Mouse (Mus musculus): ENCODE measurements around the gene Bmper. TPM values are rescaled to one million over a fixed set of nuclear protein-coding genes. Genes with fewer than 3 reads are reported as not detected.

Bmper gene
- polyA plus RNA-seq, 1 experiment from 2014 or later = 21.2 TPM

- H3K4me2 ChIP-seq (replicated peaks) = no peak overlapping the region
- no peaks in the 10 kb centered on the region for H3K9me3 ChIP-seq
- H3K4me3 ChIP-seq = no peak overlapping the region
- peaks cover 3% of the 10 kb centered on the region; the same call in 1 of the 2 replicates for H3K36me3 ChIP-seq
- WGBS = 57% methylated on average over 3 of the region's 3 CpGs
- 0 out of 2 replicates have a peak, but pooled peaks cover 7% of the 10 kb centered on the region for H3K27me3 ChIP-seq
- H3K9ac ChIP-seq = no peak overlapping the region
- ATAC-seq (ENCODE audit: low FRiP score, low read depth) = no peak
- peaks cover 11% of the 10 kb centered on the region; the same call in 1 of the 2 replicates for H3K4me1 ChIP-seq
- no peak overlapping the region for H3K27ac ChIP-seq
Observed at GRCm38 (mm10) chr9:23407935-23408781, 185.3 kb downstream of the Bmper start.

GRCm38 (mm10) chr9:23410567-23410966 lies 187.7 kb downstream of the Bmper start:
- no peak overlapping the region for H3K4me3 ChIP-seq
- H3K4me1 ChIP-seq = peaks cover 11% of the 10 kb centered on the region; the same call in 1 of the 2 replicates
- no peak overlapping the region for H3K4me2 ChIP-seq (replicated peaks)
- 83% methylated on average over 2 of the region's 2 CpGs for WGBS
- no peak overlapping the region for H3K9ac ChIP-seq
- peaks cover 3% of the 10 kb centered on the region; the same call in 1 of the 2 replicates for H3K36me3 ChIP-seq
- no peak overlapping the region for H3K27ac ChIP-seq
- no peak for ATAC-seq (ENCODE audit: low FRiP score, low read depth)
- 0 out of 2 replicates have a peak, but pooled peaks cover 7% of the 10 kb centered on the region for H3K27me3 ChIP-seq
- no peaks in the 10 kb centered on the region for H3K9me3 ChIP-seq

GRCm38 (mm10) chr9:23412956-23413355 lies 190.1 kb downstream of the Bmper start:
- Histone ChIP-seq H3K27ac (no peak overlapping the region), H3K36me3 (no peaks in the 10 kb centered on the region), H3K4me1 (0 out of 2 replicates have a peak, but pooled peaks cover 4% of the 10 kb centered on the region), H3K4me3 (no peak overlapping the region), H3K9ac (no peak overlapping the region), H3K27me3 (0 out of 2 replicates have a peak, but pooled peaks cover 7% of the 10 kb centered on the region), H3K9me3 (peaks cover 7% of the 10 kb centered on the region; the same call in 1 of the 2 replicates), H3K4me2 (replicated peaks) (no peak overlapping the region)
- 70% methylated on average over 2 of the region's 2 CpGs for WGBS
- ATAC-seq (ENCODE audit: low FRiP score, low read depth) = no peak

- no peak for ATAC-seq (ENCODE audit: low FRiP score, low read depth)
- Histone ChIP-seq H3K36me3 (no peaks in the 10 kb centered on the region), H3K9me3 (peaks cover 7% of the 10 kb centered on the region; the same call in 1 of the 2 replicates), H3K9ac (no peak overlapping the region), H3K27me3 (no peaks in the 10 kb centered on the region), H3K27ac (no peak overlapping the region), H3K4me1 (no peaks in the 10 kb centered on the region), H3K4me2 (replicated peaks) (no peak overlapping the region), H3K4me3 (no peak overlapping the region)
- WGBS = 89% methylated on average over 2 of the region's 2 CpGs
Observed at GRCm38 (mm10) chr9:23419107-23419506, 196.2 kb downstream of the Bmper start.

- no peaks in the 10 kb centered on the region for H3K27me3 ChIP-seq
- no peak overlapping the region for H3K4me2 ChIP-seq (replicated peaks)
- 73% methylated on average over 1 of the region's 1 CpGs for WGBS
- ATAC-seq (ENCODE audit: low FRiP score, low read depth) = no peak
- H3K4me1 ChIP-seq = peaks cover 5% of the 10 kb centered on the region; the same call in 1 of the 2 replicates
- no peak overlapping the region for H3K9ac ChIP-seq
- no peak overlapping the region for H3K27ac ChIP-seq
- H3K4me3 ChIP-seq = no peak overlapping the region
- no peaks in the 10 kb centered on the region for H3K9me3 ChIP-seq
- H3K36me3 ChIP-seq = no peaks in the 10 kb centered on the region
Observed at GRCm38 (mm10) chr9:23423748-23424147, 200.9 kb downstream of the Bmper start.

GRCm38 (mm10) chr9:23432631-23433030 lies 209.8 kb downstream of the Bmper start:
- no peak for ATAC-seq (ENCODE audit: low FRiP score, low read depth)

GRCm38 (mm10) chr9:23433238-23433637 lies 210.4 kb downstream of the Bmper start:
- 74% methylated on average over 3 of the region's 3 CpGs for WGBS
- H3K9ac ChIP-seq = no peak overlapping the region
- ATAC-seq (ENCODE audit: low FRiP score, low read depth) = no peak
- H3K27ac ChIP-seq = no peak overlapping the region
- peaks cover 9% of the 10 kb centered on the region for H3K4me1 ChIP-seq
- no peaks in the 10 kb centered on the region for H3K36me3 ChIP-seq
- H3K4me3 ChIP-seq = no peak overlapping the region
- no peaks in the 10 kb centered on the region for H3K9me3 ChIP-seq
- H3K4me2 ChIP-seq (replicated peaks) = no peak overlapping the region
- 0 out of 2 replicates have a peak, but pooled peaks cover under 1% of the 10 kb centered on the region for H3K27me3 ChIP-seq

More at GRCm38 (mm10) chr9:23432631-23433030, 209.8 kb downstream of the Bmper start:
- no peak overlapping the region for H3K9ac ChIP-seq
- H3K9me3 ChIP-seq = no peaks in the 10 kb centered on the region
- no peak overlapping the region for H3K4me3 ChIP-seq
- H3K27me3 ChIP-seq = no peaks in the 10 kb centered on the region
- H3K27ac ChIP-seq = no peak overlapping the region
- 90% methylated on average over 2 of the region's 2 CpGs for WGBS
- no peak overlapping the region for H3K4me2 ChIP-seq (replicated peaks)
- H3K36me3 ChIP-seq = no peaks in the 10 kb centered on the region
- peaks cover 7% of the 10 kb centered on the region; the same call in 1 of the 2 replicates for H3K4me1 ChIP-seq

- Histone ChIP-seq H3K27me3 (0 out of 2 replicates have a peak, but pooled peaks cover 2% of the 10 kb centered on the region), H3K27ac (no peak overlapping the region), H3K4me2 (replicated peaks) (no peak overlapping the region), H3K9me3 (no peaks in the 10 kb centered on the region), H3K9ac (no peak overlapping the region), H3K36me3 (no peaks in the 10 kb centered on the region), H3K4me1 (peaks cover 24% of the 10 kb centered on the region), H3K4me3 (no peak overlapping the region)
- 28% methylated on average over 6 of the region's 6 CpGs for WGBS
- ATAC-seq (ENCODE audit: low FRiP score, low read depth) = peak; percentile 48; the same call in 1 of the 2 replicates
Observed at GRCm38 (mm10) chr9:23436751-23437150, 213.9 kb downstream of the Bmper start.

- WGBS = 49% methylated on average over 9 of the region's 9 CpGs
- no peaks in the 10 kb centered on the region for H3K9me3 ChIP-seq
- H3K36me3 ChIP-seq = no peaks in the 10 kb centered on the region
- H3K4me3 ChIP-seq = no peak overlapping the region
- H3K4me1 ChIP-seq = peaks cover 32% of the 10 kb centered on the region
- H3K9ac ChIP-seq = no peak overlapping the region
- no peak overlapping the region for H3K4me2 ChIP-seq (replicated peaks)
- no peak overlapping the region for H3K27ac ChIP-seq
- H3K27me3 ChIP-seq = 0 out of 2 replicates have a peak, but pooled peaks cover 2% of the 10 kb centered on the region
- no peak for ATAC-seq (ENCODE audit: low FRiP score, low read depth)
Observed at GRCm38 (mm10) chr9:23438662-23439061, 215.8 kb downstream of the Bmper start.

- Histone ChIP-seq H3K36me3 (no peaks in the 10 kb centered on the region), H3K27me3 (0 out of 2 replicates have a peak, but pooled peaks cover 2% of the 10 kb centered on the region), H3K4me3 (no peak overlapping the region), H3K4me2 (replicated peaks) (no peak overlapping the region), H3K27ac (no peak overlapping the region), H3K9ac (no peak overlapping the region), H3K9me3 (no peaks in the 10 kb centered on the region), H3K4me1 (peaks cover 27% of the 10 kb centered on the region)
- ATAC-seq (ENCODE audit: low FRiP score, low read depth) = no peak
- WGBS = 25% methylated on average over 5 of the region's 5 CpGs
Observed at GRCm38 (mm10) chr9:23442168-23442567, 219.3 kb downstream of the Bmper start.

GRCm38 (mm10) chr9:23444975-23445374 lies 222.1 kb downstream of the Bmper start:
- Histone ChIP-seq H3K4me3 (no peak overlapping the region), H3K27ac (no peak overlapping the region), H3K4me2 (replicated peaks) (no peak overlapping the region), H3K9ac (no peak overlapping the region), H3K9me3 (no peaks in the 10 kb centered on the region), H3K27me3 (no peaks in the 10 kb centered on the region), H3K4me1 (peaks cover 9% of the 10 kb centered on the region; the same call in 1 of the 2 replicates), H3K36me3 (no peaks in the 10 kb centered on the region)
- 90% methylated on average over 4 of the region's 4 CpGs for WGBS
- no peak for ATAC-seq (ENCODE audit: low FRiP score, low read depth)

- Histone ChIP-seq H3K36me3 (no peaks in the 10 kb centered on the region), H3K27ac (no peak overlapping the region), H3K27me3 (no peaks in the 10 kb centered on the region), H3K9ac (no peak overlapping the region), H3K4me1 (peaks cover 6% of the 10 kb centered on the region; the same call in 1 of the 2 replicates), H3K9me3 (no peaks in the 10 kb centered on the region), H3K4me3 (no peak overlapping the region), H3K4me2 (replicated peaks) (no peak overlapping the region)
- no peak for ATAC-seq (ENCODE audit: low FRiP score, low read depth)
- WGBS = 39% methylated on average over 7 of the region's 7 CpGs
Observed at GRCm38 (mm10) chr9:23447271-23447961, 224.5 kb downstream of the Bmper start.

Measured in limb, embryonic 13.5 days (tissue).